Mouse (Mus musculus): ENCODE measurements around the gene Tom1l2.

GRCm38 (mm10) chr11:60279483-60279882, 73.2 kb downstream of the Tom1l2 start:
- TF ChIP-seq POLR2A (IDR thresholded peaks at IDR 0.05; ENCODE audit: borderline replicate concordance, low read depth, low read length) (no peak), CTCF (IDR thresholded peaks at IDR 0.05; ENCODE audit: low read depth, low read length) (no peak)

All from bone marrow macrophage, adult 2 months (primary cell).